Mouse (Mus musculus) central nervous system, embryonic 18 days (tissue): ENCODE data around the gene Zic5. TPM values are rescaled to one million over a fixed set of nuclear protein-coding genes. Genes with fewer than 3 reads are reported as not detected.

Experiments
- polyA plus RNA-seq: library from polyadenylated mRNA; depleted of rRNA; stranded (reverse); fragments of >200 nt; gene quantifications from 2 replicates; pipeline ENCODE4 v1.2.3, GENCODE M21; 2012; rRNA removed

Gene Zic5
- 5.2 and 9.2 TPM in 2 replicates for polyA plus RNA-seq

GRCm38 (mm10) chr14:122464763-122465741, at the start of gene Zic5:
Gene Zic5 (minus strand): TSS chr14:122465677.

GRCm38 (mm10) chr14:122490441-122491328, 25.2 kb upstream of the Zic5 start, which contains the start of gene Gm10837:
Gene Gm10837 (plus strand): TSS chr14:122490586.

GRCm38 (mm10) chr14:122474891-122475556, 9.5 kb upstream of the Zic5 start, which contains the start of gene Zic2:
Gene Zic2 (plus strand): TSS chr14:122475435.

GRCm38 (mm10) chr14:122450496-122451382, 14.7 kb downstream of the Zic5 start, which contains the start of gene Gm5089:
Gene Gm5089 (minus strand): TSS chr14:122451115.

Other genes starting within 250 kb of the Zic5 start
- gene Gm5089, start 14.6 kb downstream of the Zic5 start, polyA plus RNA-seq: 0.05 and 0.16 TPM in 2 replicates
- gene Zic2, start 9.8 kb upstream of the Zic5 start, polyA plus RNA-seq: 20.4 and 34.3 TPM in 2 replicates
- 0.13 and 0.21 TPM in 2 replicates for gene Gm10837, start 24.9 kb upstream of the Zic5 start, polyA plus RNA-seq
- gene Pcca, start 68.6 kb upstream of the Zic5 start, polyA plus RNA-seq: 30.6 and 38.2 TPM in 2 replicates